Mouse (Mus musculus) liver, embryonic 14.5 days (tissue): ENCODE results near the gene Clec4n. TPM values are rescaled to one million over a fixed set of nuclear protein-coding genes. Genes with fewer than 3 reads are reported as not detected.
A peak's percentile ranks its signal among the peaks of the same experiment; 100 is the strongest.
"Not testable (repeated sequence)": the region's sequence is repeated elsewhere in the genome, so short reads cannot be mapped to it uniquely, and the experiment has no call there.

Experiments
- ATAC-seq: fragments of 200-750 bp; cut with Nextera tagmentation; 2 replicates; pipeline ENCODE4 v1.8.0; 2017; ENCODE audit warnings: moderate number of reproducible peaks, mild to moderate bottlenecking, moderate library complexity; ENCODE audit not compliant: insufficient read depth
- DNase-seq, 3 experiments: peaks; one replicate each; pipeline ENCODE4 v3.0.0-alpha.2; 2012 to 2013; ENCODE audit warnings: low read depth in 3 of 3, low spot score in 3 of 3
- H3K27ac ChIP-seq: fragments of 300-500 bp; sonication (generic); 2 replicates; pipeline ENCODE4 v1.5.1; 2014; ENCODE audit warnings: moderate library complexity, mild to moderate bottlenecking, control low read depth, inconsistent platforms
- H3K27me3 ChIP-seq: fragments of 300-500 bp; sonication (generic); 2 replicates; pipeline ENCODE4 v1.6.1; 2014; ENCODE audit warnings: mild to moderate bottlenecking, low read length, moderate library complexity; ENCODE audit not compliant: control insufficient read depth, insufficient read depth
- H3K36me3 ChIP-seq: fragments of 300-500 bp; sonication (generic); replicated peaks from 2 replicates; pipeline ENCODE4 v1.6.1; 2014; ENCODE audit warnings: low read depth; ENCODE audit not compliant: control insufficient read depth, insufficient read depth
- H3K4me1 ChIP-seq, 2 experiments: fragments of 200-500 bp in 1 of 2; fragments of 300-500 bp in 1 of 2; sonication (generic) in 1 of 2; replicated peaks; 2 replicates each; pipeline ENCODE4 v1.6.1; 2012 to 2014; ENCODE audit warnings: antibody characterized with exemption in 1 of 2, inconsistent platforms in 1 of 2, low read length in 1 of 2; ENCODE audit not compliant: control insufficient read depth in 2 of 2, insufficient read depth in 2 of 2
- H3K4me2 ChIP-seq: fragments of 300-500 bp; sonication (generic); 2 replicates; pipeline ENCODE4 v1.6.1; 2014; ENCODE audit warnings: low read depth, mild to moderate bottlenecking, control low read depth, moderate library complexity
- H3K4me3 ChIP-seq, 2 experiments: fragments of 200-500 bp in 1 of 2; fragments of 300-500 bp in 1 of 2; sonication (generic) in 1 of 2; 2 replicates each; pipeline ENCODE4 v1.5.1; 2012 to 2014; ENCODE audit warnings: low read depth in 2 of 2, low read length in 2 of 2, mild to moderate bottlenecking in 2 of 2, control low read depth in 1 of 2, inconsistent platforms in 1 of 2, moderate library complexity in 1 of 2; ENCODE audit not compliant: insufficient read depth in 1 of 2
- H3K9ac ChIP-seq: fragments of 300-500 bp; sonication (generic); replicated peaks from 2 replicates; pipeline ENCODE4 v1.6.1; 2014; ENCODE audit warnings: mild to moderate bottlenecking, control low read depth, moderate library complexity
- H3K9me3 ChIP-seq: fragments of 300-500 bp; sonication (generic); 2 replicates; pipeline ENCODE4 v1.6.1; 2016; ENCODE audit warnings: low read length, mixed read lengths; ENCODE audit not compliant: control insufficient read depth
- CTCF ChIP-seq: IDR thresholded peaks from 2 replicates; pipeline ENCODE4 v1.5.1; 2016; ENCODE audit warnings: antibody characterized with exemption, low read depth, control low read depth
- EP300 ChIP-seq: IDR thresholded peaks from 2 replicates; pipeline ENCODE4 v1.6.1; 2016; ENCODE audit warnings: antibody characterized with exemption, low read depth
- WGBS: fragments of 180-500 bp; shearing (Covaris S2); extraction: QIAGEN DNeasy Blood & Tissue Kit; methylation state at CpG from one replicate; pipeline ENCODE4 v1.1.7; 2014; ENCODE audit not compliant: insufficient replicate concordance; 5-methylcytosine and 5-hydroxymethylcytosine counted together
- polyA plus RNA-seq, 2 experiments: library from polyadenylated mRNA; depleted of rRNA in 1 of 2; stranded (reverse) in 1 of 2; unstranded in 1 of 2; fragments of >200 nt; fragmentation: Nextera tagmentation in 1 of 2; extraction: Ambion mirVana in 1 of 2; gene quantifications; 2 replicates each; pipeline versions ENCODE4 v1.2.1 to v1.2.3; 2012 to 2014

Gene Clec4n
- polyA plus RNA-seq, 2 experiments = 6.0 to 14.2 TPM

DNA sequence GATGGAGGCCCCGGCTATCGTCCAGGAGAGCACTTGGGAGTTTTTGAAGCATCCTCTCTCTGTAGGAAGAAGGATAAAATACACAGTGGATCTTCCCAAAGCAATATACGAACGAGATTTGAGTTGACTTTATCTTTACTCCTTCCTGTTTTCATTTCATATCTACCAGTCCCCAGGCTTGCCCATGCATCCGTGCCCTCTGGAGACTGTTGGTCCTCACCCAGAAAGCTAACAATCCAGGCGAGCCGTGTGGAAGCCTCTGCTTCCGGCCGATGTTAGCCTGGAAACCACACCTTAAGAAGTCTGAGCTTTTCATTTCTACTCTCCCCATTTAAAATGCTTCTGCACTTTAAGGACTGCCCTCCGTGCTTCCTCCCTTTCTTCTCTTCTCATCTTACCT lies 59.3 kb downstream of the Clec4n start:
- TF ChIP-seq EP300 (peak; percentile 44; the same call in 1 of the 2 replicates), CTCF (no peak)
- Histone ChIP-seq H3K9me3 (no peaks in the 10 kb centered on the region), H3K27ac (no peak overlapping the region), H3K36me3 (no peaks in the 10 kb centered on the region), H3K9ac (peak overlapping the region; percentile 23; the same call in 1 of the 2 replicates), H3K4me2 (peak overlapping the region; percentile 32; the same call in 1 of the 2 replicates), H3K4me3 (no peak overlapping the region), H3K4me1 (peaks cover 21 to 30% of the 10 kb centered on the region in 2 experiments), H3K27me3 (no peaks in the 10 kb centered on the region)
- 26% methylated on average over 10 of the region's 10 CpGs for WGBS
- DNase-seq = no peak
- no peak for ATAC-seq

DNA sequence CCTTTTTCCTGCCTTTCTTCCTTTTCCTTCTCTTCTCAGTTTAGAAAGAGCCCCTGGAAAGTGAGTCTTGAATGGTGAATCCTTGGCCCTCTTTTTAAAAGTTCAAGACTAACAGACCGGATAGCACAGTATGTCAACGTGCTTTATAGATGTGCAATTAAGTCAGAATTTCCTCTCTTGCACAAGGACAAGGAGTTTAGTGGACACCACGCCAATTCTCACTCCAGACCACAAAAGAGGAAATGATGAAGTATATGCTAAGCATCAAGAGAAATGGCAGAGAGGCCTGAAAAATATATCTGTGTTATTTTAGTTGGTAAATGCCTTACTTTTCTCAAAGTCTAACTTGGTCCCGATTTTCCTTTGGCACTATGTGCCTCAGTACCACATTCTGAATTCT lies 60.1 kb downstream of the Clec4n start, which contains the start of gene Clec4e:
TSS of gene Clec4e (minus strand) at position 118 of the 400 bp plus-strand sequence.
- H3K4me1 ChIP-seq = peaks cover 24 to 34% of the 10 kb centered on the region in 2 experiments
- H3K27ac ChIP-seq = no peak within 1 kb of the TSS
- WGBS = 38% methylated on average over 4 of the region's 4 CpGs
- H3K4me2 ChIP-seq = peak within 1 kb of the TSS; percentile 32; the same call in 1 of the 2 replicates
- ATAC-seq (no peak), DNase-seq (no peak)
- no peaks in the 10 kb centered on the region for H3K36me3 ChIP-seq
- no peaks in the 10 kb centered on the region for H3K27me3 ChIP-seq
- TF ChIP-seq EP300 (no peak), CTCF (no peak)
- peak within 1 kb of the TSS; percentile 23; the same call in 1 of the 2 replicates for H3K9ac ChIP-seq
- no peaks in the 10 kb centered on the region for H3K9me3 ChIP-seq
- H3K4me3 ChIP-seq = no peak within 1 kb of the TSS

DNA sequence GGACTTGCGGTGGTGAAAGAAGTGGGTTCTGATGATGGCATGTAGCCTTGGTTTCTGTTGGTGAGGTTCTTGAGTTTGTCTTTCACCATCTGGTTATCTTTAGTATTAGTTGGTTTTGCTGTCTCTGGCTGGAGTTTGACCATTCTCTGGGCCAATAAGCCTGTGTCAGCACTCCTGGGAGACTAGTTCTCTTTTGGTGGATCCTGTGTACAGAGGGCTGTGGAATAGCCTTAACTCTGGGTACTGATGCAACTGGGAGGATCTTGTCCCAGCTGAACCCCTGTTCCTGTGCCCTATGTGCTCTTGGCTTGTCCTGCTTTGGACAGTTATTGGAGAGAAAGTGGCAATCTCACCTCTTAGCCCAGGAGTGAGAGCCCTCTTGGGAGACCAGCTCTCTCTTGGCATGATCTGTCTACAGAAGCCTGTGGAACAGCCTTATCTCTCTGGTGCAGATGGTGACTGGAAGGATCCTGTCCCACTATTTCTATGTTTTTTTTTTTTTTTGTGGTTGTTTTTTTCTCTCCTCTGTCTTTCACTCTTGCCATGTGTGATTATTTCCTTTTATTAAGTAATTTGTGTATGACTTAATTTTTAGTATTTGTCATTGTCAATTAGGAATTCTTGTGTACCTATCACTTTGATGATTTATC lies 63.2 kb downstream of the Clec4n start:
- no peak for TF ChIP-seq CTCF
- peak; percentile 92 for TF ChIP-seq EP300
- H3K9ac ChIP-seq = peak overlapping the region; percentile 69
- H3K27ac ChIP-seq = peak overlapping the region; percentile 99
- H3K4me1 ChIP-seq = peaks cover 36 to 40% of the 10 kb centered on the region in 2 experiments
- no peaks in the 10 kb centered on the region for H3K9me3 ChIP-seq
- no peaks in the 10 kb centered on the region for H3K27me3 ChIP-seq
- peak; percentile 98 for ATAC-seq
- peak overlapping the region; percentile 59 for H3K4me2 ChIP-seq
- peak; percentile 82 to 89 (median 84) for DNase-seq
- WGBS = 82% methylated on average over 1 of the region's 1 CpGs
- peak overlapping the region in 1 of 2 experiments; percentile 15; a peak in 1 of 4 replicates for H3K4me3 ChIP-seq
- H3K36me3 ChIP-seq = no peaks in the 10 kb centered on the region

DNA sequence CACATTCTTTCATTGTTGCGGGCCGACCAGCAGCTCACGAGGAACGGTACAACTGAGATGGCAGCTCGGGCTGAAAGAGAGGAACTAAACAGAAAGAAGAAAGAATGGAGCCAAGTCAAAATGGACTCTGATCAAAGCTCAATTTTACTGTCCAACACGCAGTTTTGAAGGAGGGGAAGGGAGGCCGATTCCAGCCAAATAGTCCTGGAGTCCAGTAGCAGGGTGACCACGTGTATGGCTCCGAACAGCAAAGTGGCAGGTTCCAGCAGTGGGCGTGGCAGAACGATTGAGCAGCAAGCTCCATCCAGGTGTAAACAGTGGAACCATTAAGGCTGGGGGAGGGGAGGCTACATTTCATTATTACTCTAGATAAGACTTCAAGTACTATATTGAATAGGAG lies 63.9 kb downstream of the Clec4n start:
- Histone ChIP-seq H3K27ac (peak overlapping the region; percentile 99), H3K4me2 (peak overlapping the region; percentile 59), H3K4me1 (peaks cover 36 to 40% of the 10 kb centered on the region in 2 experiments), H3K9ac (peak overlapping the region; percentile 42; the same call in 1 of the 2 replicates)
- not testable (repeated sequence) for H3K4me3 ChIP-seq, DNase-seq, H3K27me3 ChIP-seq, H3K36me3 ChIP-seq, H3K9me3 ChIP-seq
- 38% methylated on average over 11 of the region's 11 CpGs for WGBS
- peak; percentile 34; the same call in 1 of the 2 replicates for ATAC-seq

Other genes starting within 250 kb of the Clec4n start
- not detected in 2 replicates for gene Clec4a4, start 239.5 kb upstream of the Clec4n start, polyA plus RNA-seq (2012; rRNA removed)
- 0.14 TPM in 1 of 2 replicates, not detected in the other for gene Clec4a4, start 239.5 kb upstream of the Clec4n start, polyA plus RNA-seq (2014; fragmentation: Nextera tagmentation; extraction: Ambion mirVana)
- gene Clec4b1, start 179.9 kb upstream of the Clec4n start, polyA plus RNA-seq (2012; rRNA removed) = 0.06 TPM in 2 replicates
- gene Clec4b1, start 179.9 kb upstream of the Clec4n start, polyA plus RNA-seq (2014; fragmentation: Nextera tagmentation; extraction: Ambion mirVana) = not detected in 2 replicates
- 1.7 and 3.1 TPM in 2 replicates for gene Clec4a2, start 123.4 kb upstream of the Clec4n start, polyA plus RNA-seq (2012; rRNA removed)
- 6.5 and 9.9 TPM in 2 replicates for gene Clec4a2, start 123.4 kb upstream of the Clec4n start, polyA plus RNA-seq (2014; fragmentation: Nextera tagmentation; extraction: Ambion mirVana)
- gene Clec4b2, start 57.0 kb upstream of the Clec4n start, polyA plus RNA-seq (2012; rRNA removed) = 0.04 and 0.08 TPM in 2 replicates
- gene Clec4b2, start 57.0 kb upstream of the Clec4n start, polyA plus RNA-seq (2014; fragmentation: Nextera tagmentation; extraction: Ambion mirVana) = 0.11 TPM in 1 of 2 replicates, not detected in the other
- 0.37 and 0.59 TPM in 2 replicates for gene Clec4d, start 32.3 kb downstream of the Clec4n start, polyA plus RNA-seq (2012; rRNA removed)
- gene Clec4d, start 32.3 kb downstream of the Clec4n start, polyA plus RNA-seq (2014; fragmentation: Nextera tagmentation; extraction: Ambion mirVana) = 0.81 and 0.92 TPM in 2 replicates
- gene Clec4e, start 60.0 kb downstream of the Clec4n start, polyA plus RNA-seq (2012; rRNA removed) = 0.39 and 0.52 TPM in 2 replicates
- 0.85 and 1.7 TPM in 2 replicates for gene Clec4e, start 60.0 kb downstream of the Clec4n start, polyA plus RNA-seq (2014; fragmentation: Nextera tagmentation; extraction: Ambion mirVana)
- not detected in 2 replicates for gene Vmn2r19, start 78.5 kb downstream of the Clec4n start, polyA plus RNA-seq (2012; rRNA removed)
- not detected in 2 replicates for gene Vmn2r19, start 78.5 kb downstream of the Clec4n start, polyA plus RNA-seq (2014; fragmentation: Nextera tagmentation; extraction: Ambion mirVana)
- not detected in 2 replicates for gene Vmn2r20, start 188.3 kb downstream of the Clec4n start, polyA plus RNA-seq (2012; rRNA removed)
- not detected in 2 replicates for gene Vmn2r20, start 188.3 kb downstream of the Clec4n start, polyA plus RNA-seq (2014; fragmentation: Nextera tagmentation; extraction: Ambion mirVana)